Mouse (Mus musculus) thymus, adult 18-20 months (tissue): ENCODE measurements around the gene Shisa4.

Source experiments
- DNase-seq, 2 experiments: peaks; one replicate each; pipeline ENCODE4 v3.0.0; 2022; ENCODE audit warnings: mixed read lengths in 2 of 2

Gene Shisa4

GRCm38 (mm10) chr1:135366380-135366779 lies 8.7 kb downstream of the Shisa4 start:
- DNase-seq = no peak

- no peak for DNase-seq
Observed at GRCm38 (mm10) chr1:135363446-135363845, 11.6 kb downstream of the Shisa4 start.

- no peak for DNase-seq
Observed at GRCm38 (mm10) chr1:135362115-135362514, 12.9 kb downstream of the Shisa4 start.

GRCm38 (mm10) chr1:135361491-135361890 lies 13.5 kb downstream of the Shisa4 start:
- no peak for DNase-seq

- no peak for DNase-seq
Observed at GRCm38 (mm10) chr1:135359071-135359470, 16.0 kb downstream of the Shisa4 start.

GRCm38 (mm10) chr1:135351953-135352352 lies 23.1 kb downstream of the Shisa4 start:
- no peak for DNase-seq

- DNase-seq = no peak
Observed at GRCm38 (mm10) chr1:135347498-135348169, 27.4 kb downstream of the Shisa4 start.

- no peak for DNase-seq
Observed at GRCm38 (mm10) chr1:135346891-135347290, 28.1 kb downstream of the Shisa4 start.

GRCm38 (mm10) chr1:135344026-135344425 lies 31.0 kb downstream of the Shisa4 start:
- DNase-seq = no peak

GRCm38 (mm10) chr1:135341947-135342346 lies 33.1 kb downstream of the Shisa4 start:
- DNase-seq = no peak

GRCm38 (mm10) chr1:135330578-135330977 lies 44.5 kb downstream of the Shisa4 start:
- DNase-seq = no peak

GRCm38 (mm10) chr1:135328368-135328767 lies 46.7 kb downstream of the Shisa4 start:
- no peak for DNase-seq

- DNase-seq = no peak
Observed at GRCm38 (mm10) chr1:135325934-135326333, 49.1 kb downstream of the Shisa4 start.

GRCm38 (mm10) chr1:135324571-135324970 lies 50.5 kb downstream of the Shisa4 start, which contains the start of gene Lmod1:
Gene Lmod1, plus strand, starts transcription at chr1:135324807.
- no peak for DNase-seq

- DNase-seq = no peak
Observed at GRCm38 (mm10) chr1:135323367-135323901, 51.6 kb downstream of the Shisa4 start.
